Mouse (Mus musculus) kidney, adult 18-20 months (tissue): ENCODE measurements around the gene Ndufs6.

Experiments
- DNase-seq: peaks from one replicate; pipeline ENCODE4 v3.0.0; 2021

Gene Ndufs6

DNA sequence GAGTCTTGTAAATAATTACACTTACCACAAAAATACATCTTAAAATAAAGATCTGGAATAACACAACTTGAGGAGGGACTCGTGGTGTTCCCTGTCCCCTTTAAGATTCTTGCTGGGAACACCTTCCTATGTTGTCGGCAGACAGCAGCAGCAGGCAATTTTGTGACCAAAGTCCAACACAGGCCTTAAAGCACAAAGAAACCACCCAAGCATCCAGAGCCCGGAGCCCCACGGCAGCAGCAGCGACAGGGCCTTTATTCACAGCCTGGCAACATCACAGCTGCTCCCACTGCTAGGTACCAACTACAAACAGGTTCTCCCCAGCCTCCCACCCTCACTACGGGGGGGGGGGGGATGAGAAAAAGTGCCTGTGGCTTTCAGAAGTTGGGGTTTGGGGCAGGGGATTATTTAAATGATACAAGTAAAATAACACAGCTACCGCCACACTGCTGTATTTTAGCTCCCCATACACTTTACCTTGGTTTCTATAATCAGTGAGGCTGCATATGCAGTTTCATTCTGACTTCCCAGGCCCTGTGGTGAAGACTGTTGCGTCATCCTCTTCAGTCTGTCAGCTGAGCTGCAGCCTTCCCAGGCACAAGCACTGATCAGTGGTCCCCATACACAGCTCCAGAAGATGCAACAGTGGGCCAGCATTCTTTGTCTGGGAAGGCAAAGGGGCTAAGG lies 22.8 kb downstream of the Ndufs6 start:
- DNase-seq: no peak

DNA sequence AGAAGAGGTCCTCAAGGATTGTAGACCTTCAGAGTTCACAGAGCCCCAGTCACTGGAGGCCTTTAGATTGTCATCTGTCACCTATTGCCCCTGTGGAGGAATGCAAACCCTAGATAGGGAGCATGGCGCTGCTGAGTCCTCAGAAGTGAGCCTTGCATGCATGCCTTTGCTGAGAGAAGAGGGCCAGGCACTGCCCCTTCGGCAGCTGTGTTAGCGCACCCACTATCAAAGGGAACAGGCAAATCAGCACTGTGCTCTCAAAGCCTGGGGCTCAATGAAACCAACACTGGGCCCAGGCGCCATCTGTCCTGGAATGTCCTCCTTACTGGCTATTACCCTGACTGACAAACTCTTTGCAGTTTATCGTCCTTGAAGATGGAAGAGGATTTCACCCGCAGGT lies 23.6 kb downstream of the Ndufs6 start:
- no peak for DNase-seq

DNA sequence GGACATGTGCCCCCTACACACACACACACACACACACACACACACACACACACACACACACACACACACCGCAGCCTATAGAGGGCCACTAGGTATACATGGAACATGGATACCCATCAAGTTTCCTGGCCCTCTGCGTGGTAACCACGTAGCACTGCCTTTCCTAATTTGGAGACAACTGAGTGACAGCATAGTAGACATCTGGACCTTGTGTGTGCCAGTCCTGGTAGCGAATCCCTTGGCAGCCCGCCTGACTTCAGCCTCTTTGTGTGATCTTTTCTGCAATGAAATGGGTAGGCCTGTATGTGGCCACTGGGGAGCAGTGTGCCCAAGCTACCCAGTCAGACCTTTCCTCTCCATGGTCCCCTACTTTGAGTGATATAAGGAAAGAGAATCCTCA lies 29.0 kb downstream of the Ndufs6 start:
- no peak for DNase-seq

DNA sequence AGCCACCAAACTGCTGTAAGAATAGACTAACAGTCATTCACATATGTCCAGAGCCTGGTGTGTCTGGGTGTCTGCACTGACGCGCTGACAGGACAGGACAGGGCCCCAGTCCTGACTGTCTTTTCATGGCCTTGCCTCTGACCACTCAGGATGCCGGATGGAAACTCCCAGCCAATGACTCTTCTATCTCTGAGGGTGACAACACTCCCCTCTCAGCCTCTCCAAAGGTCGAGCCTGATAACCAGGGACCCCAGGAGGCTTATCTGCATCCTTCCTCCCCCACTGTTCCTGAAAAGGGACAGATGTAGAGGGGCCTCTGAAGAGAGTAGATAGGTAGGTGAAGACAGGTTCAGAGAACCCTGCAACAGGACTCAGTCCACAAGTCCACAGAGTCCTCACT lies 29.6 kb downstream of the Ndufs6 start:
- no peak for DNase-seq

DNA sequence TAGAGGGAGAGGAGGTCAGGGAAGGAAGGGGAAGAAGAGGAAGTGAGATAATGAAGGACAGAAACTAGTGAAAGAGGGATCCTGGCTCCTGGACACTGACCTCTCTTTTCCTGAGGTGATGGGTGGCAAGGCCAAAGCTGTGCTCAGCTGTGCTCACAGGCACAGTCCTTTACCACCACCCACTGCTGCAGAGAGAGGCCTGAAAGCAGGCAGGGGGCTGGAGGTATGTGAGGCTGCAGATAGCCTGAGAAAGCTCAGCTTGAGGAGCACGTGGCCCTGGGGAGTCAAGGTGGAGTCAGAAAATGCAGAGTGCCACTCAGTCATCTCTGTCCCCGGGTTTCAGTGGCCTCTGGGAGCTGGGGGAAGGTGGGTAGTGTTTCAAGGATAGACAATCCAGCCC lies 37.2 kb downstream of the Ndufs6 start:
- no peak for DNase-seq

DNA sequence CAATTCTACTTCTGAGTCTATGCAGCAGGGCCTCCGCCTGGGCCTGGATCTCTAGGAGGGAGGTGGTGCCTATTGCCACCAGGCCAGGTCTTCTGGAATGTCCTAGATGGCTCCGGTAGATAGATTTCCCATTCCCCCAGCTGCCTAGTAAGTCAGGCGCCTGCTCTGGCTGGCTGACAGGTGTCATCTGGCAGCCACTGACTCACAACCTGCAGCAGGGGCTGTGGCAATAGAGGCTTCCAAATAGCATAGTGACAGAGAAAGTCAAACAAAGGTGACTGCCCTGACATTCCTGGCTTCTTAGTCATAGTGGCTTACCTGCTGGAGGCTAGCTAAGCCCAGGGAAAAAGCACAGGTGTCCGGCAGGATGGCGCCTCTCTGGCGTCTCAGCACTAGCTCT lies 38.1 kb downstream of the Ndufs6 start:
- no peak for DNase-seq

DNA sequence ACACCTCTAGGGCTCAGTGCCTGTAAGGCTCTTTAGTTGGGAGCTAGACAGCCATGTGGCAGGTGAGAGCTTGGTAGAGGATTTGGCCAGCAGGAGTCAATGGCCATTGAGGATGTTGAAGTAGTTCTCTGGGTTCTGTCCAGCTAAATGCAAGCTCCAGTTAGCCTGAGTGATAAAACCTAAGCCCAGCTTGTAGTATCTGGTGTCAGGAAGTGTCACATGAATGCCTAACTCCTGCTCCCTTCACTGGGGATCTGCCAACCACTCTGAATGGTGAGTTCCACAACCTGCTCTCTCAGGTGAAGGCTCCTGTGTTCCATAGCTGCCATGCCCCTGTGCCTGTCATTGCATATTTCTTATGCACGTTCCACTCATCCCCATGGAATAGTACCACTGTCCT lies 44.8 kb downstream of the Ndufs6 start:
- no peak for DNase-seq

DNA sequence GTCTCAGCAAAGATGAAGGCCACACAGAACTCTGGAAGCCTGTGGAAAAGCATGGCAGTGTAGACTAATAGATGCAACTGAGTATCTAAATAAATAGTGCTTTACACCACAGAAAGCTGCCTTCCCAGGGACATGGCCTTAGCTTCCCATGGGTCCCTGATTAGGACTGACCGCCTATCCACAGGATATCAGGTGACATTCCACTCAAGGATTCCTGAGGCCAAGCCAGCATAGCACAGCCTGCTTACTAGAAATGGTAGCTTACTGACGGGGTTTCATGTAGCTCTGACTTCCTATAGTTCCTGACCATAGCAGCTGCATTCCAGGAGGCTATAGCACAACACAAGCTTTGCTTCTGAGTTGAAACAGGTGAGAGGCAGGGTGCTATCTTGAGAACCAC lies 45.9 kb downstream of the Ndufs6 start:
- no peak for DNase-seq

DNA sequence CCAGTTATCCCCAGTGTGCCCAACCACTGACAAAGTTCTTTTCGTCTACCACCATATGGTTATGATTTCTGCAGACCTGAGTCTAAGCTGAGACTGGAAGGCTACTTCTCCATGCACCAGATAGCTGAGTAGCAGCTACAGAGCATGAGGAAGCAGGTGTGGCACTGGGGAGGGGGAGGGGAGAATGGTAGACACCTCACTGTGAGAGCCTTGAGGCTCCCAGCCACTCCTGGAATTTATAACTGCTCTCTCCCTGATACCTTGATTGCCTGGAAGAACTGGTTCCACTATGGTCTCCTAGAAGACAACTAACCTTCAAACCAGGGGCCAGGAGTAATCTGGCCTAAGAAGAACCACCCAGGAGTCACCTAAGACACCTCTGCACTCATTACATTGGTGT lies 49.1 kb downstream of the Ndufs6 start:
- DNase-seq: no peak

DNA sequence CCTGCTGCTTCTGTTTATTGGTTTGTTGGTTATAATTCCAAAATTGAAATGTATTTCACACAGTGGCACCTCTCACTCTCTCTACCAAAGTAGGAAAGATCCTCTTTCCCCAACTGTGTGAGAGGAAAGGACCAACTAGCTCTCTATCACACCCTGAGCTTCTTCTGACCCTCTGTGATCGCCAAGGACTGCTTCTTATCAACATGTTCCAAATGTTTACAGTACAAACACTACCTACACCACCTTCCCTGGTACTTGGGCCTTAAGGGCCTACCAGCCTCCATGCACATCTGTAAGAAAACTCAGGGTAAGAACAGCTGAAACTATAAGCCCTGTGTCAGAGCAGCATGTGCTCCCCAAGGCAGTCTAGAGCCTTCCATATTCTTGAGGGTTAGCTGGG lies 50.5 kb downstream of the Ndufs6 start:
- no peak for DNase-seq

DNA sequence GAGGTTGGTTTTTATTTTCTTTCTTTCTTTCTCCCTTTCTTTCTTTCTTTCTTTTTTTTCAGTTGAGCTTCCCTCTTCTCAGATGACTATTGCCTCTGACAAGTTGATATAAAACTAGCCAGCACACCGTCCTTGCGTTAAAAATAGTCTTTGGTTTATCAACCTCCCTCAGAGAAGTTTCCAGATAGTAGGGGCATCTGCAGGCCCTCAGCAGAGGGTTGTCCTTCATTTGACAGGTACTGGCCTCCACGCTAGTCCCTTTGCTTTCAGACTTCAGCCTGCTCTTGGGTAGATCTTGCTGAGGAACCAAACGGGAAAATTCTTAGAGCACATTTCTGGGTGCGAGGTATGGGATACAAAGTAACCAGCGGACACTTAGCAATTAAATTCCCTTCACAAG lies 51.0 kb downstream of the Ndufs6 start:
- DNase-seq: no peak

DNA sequence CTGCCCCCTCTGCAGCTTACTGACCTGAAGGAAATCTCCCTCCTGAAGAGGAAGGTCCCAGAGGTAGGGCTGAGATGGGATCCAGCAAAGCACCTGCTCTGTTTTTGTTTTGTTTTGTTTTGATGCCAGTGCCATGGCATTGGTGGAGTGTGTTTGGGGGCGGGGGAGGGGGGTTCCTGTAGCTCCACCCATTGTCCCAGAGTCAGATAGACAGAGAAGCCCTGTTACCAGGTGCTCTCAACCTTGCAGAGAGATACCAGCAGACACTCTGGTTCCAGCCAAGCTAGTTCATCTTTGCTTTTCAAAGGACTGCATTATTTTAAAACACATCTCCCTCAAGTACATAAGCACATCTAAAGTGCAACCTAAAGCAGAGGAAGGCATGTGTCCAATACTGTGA lies 54.8 kb downstream of the Ndufs6 start:
- DNase-seq: no peak

DNA sequence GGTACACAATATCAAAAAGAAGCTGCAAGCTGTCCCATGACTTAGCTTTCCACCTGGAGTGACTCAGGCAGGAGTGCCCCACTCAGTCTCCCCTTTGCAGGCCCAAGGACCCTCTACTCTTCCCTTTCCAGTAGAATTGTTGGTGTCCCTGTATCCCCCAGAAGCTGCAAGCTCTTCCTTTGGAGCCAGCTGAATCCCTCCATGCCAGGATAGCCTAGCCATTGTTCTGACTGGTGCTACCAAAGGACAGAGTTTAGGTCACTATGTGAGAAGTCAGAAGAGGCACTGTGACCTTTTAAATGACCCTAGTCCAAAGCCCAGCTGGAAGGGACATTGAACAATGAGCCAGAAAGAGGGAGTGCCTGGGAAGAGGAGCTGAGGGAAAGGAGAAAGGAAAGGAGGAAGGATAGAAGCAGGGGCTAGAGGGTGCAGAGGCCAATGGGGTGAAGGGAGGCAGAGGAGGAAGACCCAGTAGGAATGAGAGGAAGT lies 55.5 kb downstream of the Ndufs6 start:
- DNase-seq: no peak

DNA sequence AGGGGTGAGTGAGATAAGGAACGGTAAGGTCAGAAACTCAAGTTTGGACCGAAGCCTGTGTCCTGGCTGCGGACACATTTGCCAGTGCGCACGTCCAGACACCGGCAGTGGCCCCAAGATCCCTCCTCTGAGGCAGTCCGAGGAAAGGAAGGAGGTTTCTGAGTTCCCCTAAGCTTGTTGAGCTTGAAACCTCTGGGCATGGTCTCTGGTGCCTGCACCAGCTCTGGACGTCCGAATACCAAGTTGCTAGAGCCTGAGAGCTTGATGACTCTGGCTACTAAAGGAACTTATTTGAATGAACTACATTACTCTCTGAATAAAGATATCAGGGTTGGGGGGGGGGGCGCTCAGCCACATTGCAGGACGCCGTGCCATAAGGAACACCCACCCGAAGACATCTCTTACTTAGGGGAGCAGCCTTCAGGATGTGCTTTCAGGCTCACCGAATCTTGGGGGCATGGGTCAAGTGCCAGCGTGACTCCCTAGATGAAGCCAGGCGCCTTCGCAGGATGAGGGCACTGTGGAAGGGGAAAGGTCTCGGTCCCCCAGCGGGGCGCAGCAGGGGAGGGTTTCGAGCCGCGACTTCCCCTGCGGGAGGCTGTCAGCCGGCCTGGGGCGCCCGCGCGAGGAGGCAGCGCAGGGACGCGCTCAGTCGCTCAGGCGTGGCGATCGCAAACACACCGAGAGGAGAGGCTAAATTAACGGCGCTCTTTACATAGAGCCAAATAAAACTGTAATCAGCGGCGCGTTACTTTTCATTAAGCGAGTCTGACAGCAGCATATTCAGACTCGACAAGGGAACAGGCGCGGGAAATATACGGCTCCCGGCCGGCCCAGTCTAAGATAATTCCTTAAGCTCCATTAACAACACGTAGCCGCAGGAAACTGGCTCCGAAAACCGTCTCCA lies 56.8 kb downstream of the Ndufs6 start:
- DNase-seq: no peak

DNA sequence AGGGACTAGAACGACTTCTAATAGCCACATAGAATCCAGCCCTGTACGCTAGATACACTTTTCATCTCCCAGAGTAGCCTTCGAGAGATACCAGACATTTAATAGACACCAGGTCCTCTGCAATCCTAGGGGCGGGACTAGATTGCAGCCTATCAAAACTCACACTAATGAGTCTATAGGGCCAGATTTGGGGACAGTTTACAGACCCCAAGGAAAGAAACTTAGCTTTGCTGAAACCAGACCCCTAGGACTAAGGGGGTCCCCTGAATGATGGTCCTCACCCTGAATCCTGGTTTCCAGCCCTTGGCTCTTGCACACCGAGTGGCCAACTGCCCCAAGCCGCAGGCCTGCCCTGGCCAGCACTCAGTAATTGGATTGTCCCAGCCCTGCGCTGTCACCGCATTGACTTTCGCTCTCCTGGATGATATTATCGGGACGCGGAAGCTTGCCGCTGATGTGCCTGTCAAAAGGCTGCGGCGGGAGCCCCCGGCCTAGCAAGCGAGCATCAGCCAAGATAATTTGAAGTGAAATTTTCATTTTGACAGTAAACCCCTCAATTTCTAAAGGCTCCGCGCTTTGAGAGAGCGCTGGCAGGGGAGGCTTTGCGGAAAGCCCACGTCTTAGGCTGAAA lies 57.8 kb downstream of the Ndufs6 start:
- no peak for DNase-seq

DNA sequence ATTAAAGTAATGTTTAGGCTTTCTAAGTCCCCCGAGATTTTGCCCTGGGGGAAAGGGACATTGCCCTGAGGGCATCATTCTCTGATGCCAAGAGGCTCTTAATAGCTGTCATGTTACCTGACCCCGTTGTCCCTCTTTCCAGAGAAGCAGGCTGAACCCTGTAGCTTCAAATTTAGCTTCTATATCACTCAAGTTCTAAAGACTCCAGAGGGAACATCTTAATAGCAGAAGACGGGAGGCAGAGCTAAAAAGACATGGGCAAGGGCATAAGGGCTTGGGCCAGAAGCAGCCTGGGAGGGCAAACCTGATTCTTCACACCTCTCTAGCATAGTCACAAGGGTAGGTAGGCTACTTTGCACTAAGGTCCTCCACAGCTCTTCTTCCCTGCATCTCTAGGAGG lies 58.5 kb downstream of the Ndufs6 start:
- no peak for DNase-seq
